Mouse (Mus musculus) gastrocnemius, postnatal 25 days (tissue): Measurements from ENCODE around the gene Rtl5. TPM values are rescaled to one million over a fixed set of nuclear protein-coding genes. Genes with fewer than 3 reads are reported as not detected.
"Not testable (repeated sequence)": the region's sequence is repeated elsewhere in the genome, so short reads cannot be mapped to it uniquely, and the experiment has no call there.

Experiments
- DNase-seq: peaks from one replicate; pipeline ENCODE4 v3.0.0; 2022
- long read RNA-seq, 2 experiments: library from polyadenylated mRNA; stranded (forward); transcript quantifications; one replicate each; pipeline ENCODE4 v2.0.0; 2021
- total RNA-seq, 2 experiments: library from RNA; stranded (reverse); gene quantifications; 1 replicate in 1 of 2; 2 replicates in 1 of 2; pipeline ENCODE4 v1.2.3; 2021

Gene Rtl5
- under 1 TPM; 0.61 to 0.88 TPM for total RNA-seq
- long read RNA-seq, experiment 1: 0 reads
- long read RNA-seq, experiment 2, full-length matches to known transcripts: 1 of 1 reads
- long read RNA-seq, experiment 2, partial matches to known transcripts: 0 of 1 reads
- long read RNA-seq, experiment 2, other reads (novel, unspliced or antisense): 0 of 1 reads

GRCm38 (mm10) chrX:102070591-102071471 is at the start of gene Rtl5:
Rtl5 (minus strand) TSS chrX:102071304.
- DNase-seq: peak; percentile 74

DNA sequence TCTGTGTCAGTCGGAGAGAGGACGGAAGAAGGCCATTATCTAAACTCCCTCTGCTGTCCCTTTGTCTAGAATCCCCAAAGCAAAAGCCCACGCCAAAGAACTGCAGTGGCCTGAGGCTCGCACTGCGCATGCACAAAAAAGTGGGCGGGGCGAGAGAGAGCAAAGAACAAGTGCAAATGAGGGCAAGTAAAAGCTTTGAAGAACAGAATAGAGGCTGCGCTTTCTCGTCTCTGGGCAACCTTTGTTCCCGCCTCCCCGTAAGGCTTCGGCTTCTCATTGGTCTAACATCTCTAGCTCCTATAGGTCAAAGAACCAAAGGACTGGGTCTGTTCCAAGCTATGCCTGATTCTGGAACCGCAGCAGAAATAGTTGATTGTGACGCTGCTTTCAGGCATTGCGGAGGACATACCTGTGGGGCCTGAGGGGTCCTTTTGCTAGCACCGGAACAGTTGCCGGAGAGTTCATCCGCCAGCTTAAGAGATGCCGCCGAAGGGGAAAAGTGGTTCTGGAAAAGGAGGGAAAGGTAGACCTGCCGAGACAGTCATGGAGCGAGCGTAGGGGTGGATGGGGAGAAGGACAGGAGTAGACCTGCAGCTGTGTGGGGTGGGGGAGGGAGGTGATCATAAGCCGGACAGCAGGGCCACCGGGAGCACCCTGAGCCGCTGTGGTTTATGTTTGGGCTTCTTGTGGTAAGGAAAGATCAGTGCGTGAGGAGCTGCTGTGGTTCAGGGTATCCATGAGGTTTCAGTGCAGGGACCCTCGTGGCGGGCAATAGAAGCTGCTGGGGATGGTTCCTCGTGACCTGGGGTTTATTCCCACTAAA is 48.1 kb upstream of the Rtl5 start, which contains the start of gene Pin4:
TSS of gene Pin4 (plus strand) at position 406 of the 823 bp plus-strand sequence.
- DNase-seq: peak; percentile 91

- no peak for DNase-seq
Observed at GRCm38 (mm10) chrX:102115676-102116075, 44.6 kb upstream of the Rtl5 start.

DNA sequence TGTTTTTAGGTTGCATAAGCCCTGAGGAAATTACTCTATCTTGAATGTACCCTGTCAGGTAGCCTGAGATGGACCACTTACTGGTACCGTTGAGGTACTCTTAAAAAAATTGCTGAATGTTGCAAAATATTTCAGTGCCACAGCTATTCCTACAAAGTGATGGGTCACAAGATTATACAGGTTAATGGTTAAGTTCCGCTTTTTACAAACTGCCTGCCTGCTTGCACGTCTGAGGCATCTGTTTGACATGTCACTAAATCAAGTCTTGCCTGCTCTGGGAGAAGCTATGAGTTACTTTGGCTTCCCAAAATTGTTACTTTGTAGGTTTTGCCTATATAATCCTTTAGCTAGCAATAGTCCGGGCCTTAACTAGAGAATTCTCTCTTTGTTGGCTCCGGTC is 38.2 kb upstream of the Rtl5 start:
- not testable (repeated sequence) for DNase-seq

GRCm38 (mm10) chrX:102103830-102104229 is 32.7 kb upstream of the Rtl5 start:
- not testable (repeated sequence) for DNase-seq

GRCm38 (mm10) chrX:102101886-102102285 is 30.8 kb upstream of the Rtl5 start:
- no peak for DNase-seq

- DNase-seq: no peak
Observed at GRCm38 (mm10) chrX:102094381-102094904, 23.3 kb upstream of the Rtl5 start.

DNA sequence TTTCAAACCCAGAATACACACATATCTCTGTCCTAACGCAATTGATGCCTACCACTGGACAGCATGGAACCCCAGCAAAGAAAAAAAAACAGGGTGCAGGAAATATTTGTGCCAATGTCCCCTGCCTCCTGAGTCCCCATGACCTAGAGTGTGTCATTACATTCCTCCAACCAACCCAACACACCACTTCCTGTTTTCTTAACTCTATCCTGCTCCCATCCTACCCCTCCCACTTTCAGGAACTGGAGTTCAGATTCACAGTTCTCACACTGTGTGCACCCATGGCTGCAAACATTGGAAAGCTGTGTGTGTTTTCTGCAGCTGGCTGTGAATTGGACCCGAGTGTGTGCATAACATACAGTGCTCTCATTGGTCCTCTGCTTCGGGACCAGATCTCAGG is 19.5 kb upstream of the Rtl5 start:
- DNase-seq: no peak

- DNase-seq: no peak
Observed at GRCm38 (mm10) chrX:102085798-102086443, 14.8 kb upstream of the Rtl5 start.

GRCm38 (mm10) chrX:102082340-102082739 is 11.2 kb upstream of the Rtl5 start:
- DNase-seq: no peak

DNA sequence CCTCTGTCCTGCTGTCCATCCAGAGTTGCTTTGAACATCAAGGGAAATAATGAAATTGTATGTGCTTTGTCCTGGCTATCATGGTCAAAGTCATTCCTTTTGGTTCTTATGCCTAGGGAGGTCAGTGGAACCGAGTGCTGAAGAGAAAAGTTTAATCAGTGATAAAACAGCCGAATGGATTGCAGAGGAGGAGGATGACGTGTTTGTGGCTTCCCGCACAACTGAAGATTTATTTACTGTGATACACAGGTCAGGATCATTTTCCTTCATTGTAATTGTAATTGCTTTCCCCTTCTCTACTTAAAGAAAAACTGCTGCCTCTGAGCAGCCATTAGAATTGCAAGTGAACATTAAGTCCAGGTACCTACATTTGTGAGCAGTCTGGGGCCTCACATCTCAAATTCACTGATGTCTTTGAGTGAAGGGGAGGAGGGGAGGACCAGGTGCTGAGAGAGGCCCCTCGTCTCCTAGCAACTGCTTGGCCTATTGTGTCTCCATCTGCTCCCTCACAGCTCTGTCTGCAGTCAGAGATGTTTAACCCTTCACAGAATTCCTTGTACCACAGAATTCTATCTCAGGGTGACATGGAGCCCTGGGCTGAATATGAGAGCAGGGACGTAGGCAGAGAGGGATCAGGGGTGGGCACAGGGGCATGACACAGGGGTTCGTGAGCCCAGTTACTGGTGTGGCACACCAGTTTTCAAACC is 10.6 kb upstream of the Rtl5 start:
- DNase-seq: no peak

- DNase-seq: no peak
Observed at GRCm38 (mm10) chrX:102081076-102081475, 10.0 kb upstream of the Rtl5 start.

DNA sequence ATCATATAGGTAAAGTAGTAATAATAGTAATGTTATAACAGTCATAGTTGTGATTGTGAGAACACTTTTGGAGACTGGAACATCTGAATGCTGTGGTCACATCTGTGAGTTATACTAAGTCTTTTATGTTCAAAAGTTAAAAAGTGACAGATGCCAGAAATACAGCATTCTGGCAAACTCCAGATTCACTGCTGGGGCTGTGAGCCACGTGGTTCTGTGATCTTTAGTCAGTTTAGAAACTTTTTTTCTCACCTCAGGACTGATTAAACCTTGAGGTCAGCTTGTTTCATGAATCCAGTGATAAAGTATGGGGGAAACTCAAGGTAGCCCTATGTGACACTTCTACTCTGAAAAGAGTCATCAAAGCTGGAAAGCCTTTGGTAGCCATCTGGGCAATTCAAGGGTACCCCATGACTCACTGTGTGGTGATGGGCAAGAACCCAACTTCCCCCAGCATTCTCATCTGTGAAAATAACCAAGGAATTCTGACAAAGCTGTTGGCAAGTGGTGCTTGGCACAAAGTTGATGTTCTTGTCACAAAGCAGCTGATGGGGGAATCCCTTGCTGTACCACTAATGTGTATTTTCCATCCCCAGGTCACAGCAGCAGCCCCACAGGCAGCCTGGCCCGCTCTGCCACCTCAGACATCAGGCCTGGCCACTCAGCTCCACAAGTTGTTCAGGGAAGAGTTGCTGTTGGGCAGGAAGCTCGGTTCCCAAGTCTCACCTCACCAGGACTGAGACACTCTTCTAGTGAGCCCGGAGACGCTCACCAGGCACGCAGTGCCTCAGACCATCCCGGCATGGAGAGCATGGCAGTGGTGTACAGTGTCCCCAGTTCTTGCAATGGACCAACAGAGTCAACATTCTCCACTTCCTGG is 6.0 kb upstream of the Rtl5 start:
- DNase-seq: no peak

DNA sequence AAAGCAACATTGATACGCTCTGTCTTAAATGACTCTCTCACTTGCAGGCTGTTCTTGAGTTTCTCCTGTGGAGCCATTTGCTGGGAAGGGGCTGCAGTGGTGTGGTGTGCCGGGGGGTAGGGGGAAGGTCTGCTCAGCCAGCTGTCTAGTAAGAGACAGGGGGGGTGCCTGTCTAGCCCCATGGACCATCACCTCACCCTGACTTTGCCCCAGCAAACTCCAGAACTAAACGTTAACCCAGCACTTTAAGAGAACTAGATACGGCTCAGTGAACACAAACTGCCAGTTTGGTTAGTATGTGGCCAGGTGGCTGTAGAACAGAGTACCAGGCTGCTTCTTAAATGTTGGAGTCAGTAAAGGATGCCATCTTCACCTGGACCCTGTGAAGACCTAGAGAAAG is 4.1 kb upstream of the Rtl5 start:
- DNase-seq: no peak

DNA sequence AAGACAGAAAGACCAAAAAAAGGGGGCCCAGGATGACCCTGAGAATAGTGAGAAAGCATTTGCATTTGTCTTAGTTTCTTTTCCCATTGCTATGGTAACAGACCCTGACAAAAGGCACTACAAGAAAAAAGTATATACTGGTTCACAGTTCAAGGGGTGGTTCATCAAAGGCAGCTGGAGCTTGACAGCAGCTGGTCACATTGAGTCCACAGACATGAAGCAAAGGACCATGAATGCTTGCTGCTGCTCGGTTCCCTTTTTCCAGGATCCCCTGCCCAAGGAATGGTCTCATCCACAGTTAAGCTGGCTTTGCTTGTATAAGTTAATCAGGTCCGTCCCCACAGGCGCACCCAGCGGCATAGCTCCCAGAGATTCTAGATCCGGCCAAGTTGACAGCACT is 3.3 kb upstream of the Rtl5 start:
- DNase-seq: no peak

GRCm38 (mm10) chrX:102073605-102074325 is 2.7 kb upstream of the Rtl5 start:
- DNase-seq: no peak

DNA sequence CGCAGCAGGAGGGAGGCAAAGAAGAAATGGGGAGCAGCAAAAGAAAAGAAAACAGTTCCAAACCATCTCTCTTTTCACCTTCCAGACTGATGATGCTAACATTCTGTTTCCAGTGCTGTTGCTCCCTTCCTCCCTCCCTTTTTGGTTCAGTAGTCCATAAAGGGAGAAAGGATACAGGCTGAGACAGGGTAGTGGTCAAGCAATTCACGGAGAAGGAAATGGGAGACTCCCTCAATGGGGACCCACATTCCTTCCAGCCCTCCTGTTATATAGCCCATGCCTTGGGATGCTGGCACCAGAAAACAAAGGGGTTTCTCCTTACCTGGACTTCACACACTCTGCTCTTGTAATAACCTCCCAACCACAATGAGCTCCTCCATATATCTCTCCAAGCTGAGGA is 413 bp upstream of the Rtl5 start:
- no peak for DNase-seq

GRCm38 (mm10) chrX:102068811-102069540 is 2.1 kb downstream of the Rtl5 start:
- DNase-seq: no peak

DNA sequence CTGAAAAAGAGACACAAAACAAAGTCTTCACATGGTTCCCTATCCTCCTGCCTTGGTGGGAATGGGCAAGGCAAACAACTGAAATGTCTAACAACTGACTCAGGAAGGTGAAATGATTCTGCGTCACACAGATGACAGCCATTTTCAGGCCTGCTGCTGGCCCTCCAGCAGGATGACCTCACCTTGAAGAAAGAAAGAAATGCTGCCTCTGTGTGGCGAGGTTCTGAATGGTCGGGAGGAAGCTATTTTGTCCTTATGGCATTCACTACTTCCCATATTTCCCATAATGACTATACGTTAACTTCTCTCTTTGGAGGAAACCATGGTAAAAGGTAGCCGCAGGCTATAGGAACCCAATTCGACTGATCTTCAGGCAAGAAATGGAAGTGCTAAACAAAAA is 4.0 kb downstream of the Rtl5 start:
- no peak for DNase-seq
